Mouse (Mus musculus) hindbrain, embryonic 11.5 days (tissue): ENCODE data around the gene Pink1. TPM values are rescaled to one million over a fixed set of nuclear protein-coding genes. Genes with fewer than 3 reads are reported as not detected.
A peak's percentile ranks its signal among the peaks of the same experiment; 100 is the strongest.

Source experiments
- ATAC-seq: fragments of 200-750 bp; cut with Nextera tagmentation; 2 replicates; pipeline ENCODE4 v1.8.0; 2017; ENCODE audit warnings: mild to moderate bottlenecking, moderate TSS enrichment, moderate library complexity; ENCODE audit not compliant: low FRiP score
- DNase-seq: peaks from one replicate; pipeline ENCODE4 v3.0.0-alpha.2; 2015; ENCODE audit warnings: low spot score
- H3K27ac ChIP-seq: fragments of 300-500 bp; sonication (generic); 2 replicates; pipeline ENCODE4 v1.5.1; 2014; ENCODE audit warnings: mild to moderate bottlenecking, low read depth, low read length
- H3K27me3 ChIP-seq: fragments of 300-500 bp; sonication (generic); 2 replicates; pipeline ENCODE4 v1.6.1; 2014; ENCODE audit warnings: mild to moderate bottlenecking, low read length, moderate library complexity, mixed read lengths; ENCODE audit not compliant: control insufficient read depth, insufficient read depth
- H3K36me3 ChIP-seq: fragments of 300-500 bp; sonication (generic); 2 replicates; pipeline ENCODE4 v1.6.1; 2014; ENCODE audit warnings: mild to moderate bottlenecking, low read length, moderate library complexity, mixed read lengths; ENCODE audit not compliant: control insufficient read depth, insufficient read depth
- H3K4me1 ChIP-seq: fragments of 300-500 bp; sonication (generic); replicated peaks from 2 replicates; pipeline ENCODE4 v1.6.1; 2014; ENCODE audit warnings: low read length, mixed read lengths; ENCODE audit not compliant: control insufficient read depth, insufficient read depth
- H3K4me2 ChIP-seq: fragments of 300-500 bp; sonication (generic); replicated peaks from 2 replicates; pipeline ENCODE4 v1.6.1; 2014; ENCODE audit warnings: mild to moderate bottlenecking, low read depth, low read length
- H3K4me3 ChIP-seq: fragments of 300-500 bp; sonication (generic); 2 replicates; pipeline ENCODE4 v1.5.1; 2014; ENCODE audit warnings: low read depth, low read length
- H3K9ac ChIP-seq: fragments of 300-500 bp; sonication (generic); 2 replicates; pipeline ENCODE4 v1.6.1; 2014; ENCODE audit warnings: low read depth, low read length
- H3K9me3 ChIP-seq: fragments of 300-500 bp; sonication (generic); 2 replicates; pipeline ENCODE4 v1.6.1; 2016; ENCODE audit warnings: low read length; ENCODE audit not compliant: control insufficient read depth
- WGBS: fragments of 180-500 bp; shearing (Covaris S2); extraction: QIAGEN DNeasy Blood & Tissue Kit; methylation state at CpG from one replicate; pipeline ENCODE4 v1.1.7; 2014; 5-methylcytosine and 5-hydroxymethylcytosine counted together
- polyA plus RNA-seq: library from polyadenylated mRNA; unstranded; fragments of >200 nt; fragmentation: Nextera tagmentation; extraction: Ambion mirVana; gene quantifications from 2 replicates; pipeline ENCODE4 v1.2.1, GENCODE M21; 2014

Gene Pink1
- 19.9 and 24.5 TPM in 2 replicates for polyA plus RNA-seq

GRCm38 (mm10) chr4:138326077-138326695 is at the start of gene Pink1:
Gene Pink1, minus strand, starts transcription at chr4:138326307.
- Histone ChIP-seq H3K4me2 (peak within 1 kb of the TSS; percentile 61), H3K36me3 (no peaks in the 10 kb centered on the region), H3K27me3 (no peaks in the 10 kb centered on the region; the same call in 1 of the 2 replicates), H3K9ac (peak within 1 kb of the TSS; percentile 80), H3K27ac (peak within 1 kb of the TSS; percentile 97), H3K4me1 (0 out of 2 replicates have a peak, but pooled peaks cover 3% of the 10 kb centered on the region), H3K4me3 (peak within 1 kb of the TSS; percentile 90), H3K9me3 (no peaks in the 10 kb centered on the region)
- peak; percentile 74 for ATAC-seq
- WGBS: 5% methylated on average over 41 of the region's 41 CpGs
- peak; percentile 91 for DNase-seq

- H3K27me3 ChIP-seq: no peaks in the 10 kb centered on the region
- no peak overlapping the region for H3K4me3 ChIP-seq
- no peak for ATAC-seq
- no peak for DNase-seq
- H3K4me2 ChIP-seq: no peak overlapping the region
- H3K4me1 ChIP-seq: 0 out of 2 replicates have a peak, but pooled peaks cover 3% of the 10 kb centered on the region
- no peaks in the 10 kb centered on the region for H3K36me3 ChIP-seq
- no peaks in the 10 kb centered on the region for H3K9me3 ChIP-seq
- 91% methylated on average over 3 of the region's 3 CpGs for WGBS
- no peak overlapping the region for H3K9ac ChIP-seq
- H3K27ac ChIP-seq: no peak overlapping the region
These were observed 49.0 kb upstream of the Pink1 start for GRCm38 (mm10) chr4:138375117-138375516.

- WGBS: 90% methylated on average over 5 of the region's 5 CpGs
- Histone ChIP-seq H3K27ac (no peak overlapping the region), H3K36me3 (no peaks in the 10 kb centered on the region), H3K9ac (no peak overlapping the region), H3K4me2 (no peak overlapping the region), H3K4me3 (no peak overlapping the region), H3K9me3 (no peaks in the 10 kb centered on the region), H3K27me3 (peaks cover 7% of the 10 kb centered on the region), H3K4me1 (no peaks in the 10 kb centered on the region)
- DNase-seq (no peak), ATAC-seq (no peak)
These were observed 44.9 kb upstream of the Pink1 start for GRCm38 (mm10) chr4:138370996-138371516.

- H3K4me2 ChIP-seq: no peak overlapping the region
- no peaks in the 10 kb centered on the region for H3K4me1 ChIP-seq
- H3K9me3 ChIP-seq: no peaks in the 10 kb centered on the region
- H3K4me3 ChIP-seq: no peak overlapping the region
- H3K9ac ChIP-seq: no peak overlapping the region
- no peaks in the 10 kb centered on the region for H3K36me3 ChIP-seq
- ATAC-seq (no peak), DNase-seq (no peak)
- H3K27ac ChIP-seq: no peak overlapping the region
- 85% methylated on average over 12 of the region's 12 CpGs for WGBS
- H3K27me3 ChIP-seq: peaks cover 7% of the 10 kb centered on the region
These were observed 42.6 kb upstream of the Pink1 start for GRCm38 (mm10) chr4:138368498-138369260.

- Histone ChIP-seq H3K4me3 (peak within 1 kb of the TSS; percentile 21), H3K27ac (no peak within 1 kb of the TSS), H3K9ac (peak within 1 kb of the TSS; percentile 37; the same call in 1 of the 2 replicates), H3K9me3 (no peaks in the 10 kb centered on the region), H3K36me3 (no peaks in the 10 kb centered on the region), H3K27me3 (peaks cover 7% of the 10 kb centered on the region), H3K4me2 (peak within 1 kb of the TSS; percentile 45), H3K4me1 (no peaks in the 10 kb centered on the region)
- peak; percentile 65 for DNase-seq
- WGBS: 10% methylated on average over 34 of the region's 34 CpGs
- peak; percentile 60; the same call in 1 of the 2 replicates for ATAC-seq
These were observed 41.8 kb upstream of the Pink1 start, which contains the start of gene Cda for GRCm38 (mm10) chr4:138367641-138368497. Gene Cda, minus strand, starts transcription at chr4:138367992.

- H3K9me3 ChIP-seq: no peaks in the 10 kb centered on the region
- no peak overlapping the region for H3K9ac ChIP-seq
- H3K4me2 ChIP-seq: no peak overlapping the region
- peaks cover 7% of the 10 kb centered on the region for H3K27me3 ChIP-seq
- ATAC-seq: no peak
- H3K4me3 ChIP-seq: no peak overlapping the region
- no peaks in the 10 kb centered on the region for H3K4me1 ChIP-seq
- DNase-seq: no peak
- 83% methylated on average over 2 of the region's 2 CpGs for WGBS
- H3K36me3 ChIP-seq: no peaks in the 10 kb centered on the region
- no peak overlapping the region for H3K27ac ChIP-seq
These were observed 40.5 kb upstream of the Pink1 start for GRCm38 (mm10) chr4:138366561-138366960.

GRCm38 (mm10) chr4:138363511-138363910 is 37.4 kb upstream of the Pink1 start:
- H3K27me3 ChIP-seq: peaks cover 5% of the 10 kb centered on the region
- ATAC-seq: no peak
- WGBS: 64% methylated on average over 5 of the region's 5 CpGs

GRCm38 (mm10) chr4:138362883-138363282 is 36.8 kb upstream of the Pink1 start:
- Histone ChIP-seq H3K27me3 (peaks cover 5% of the 10 kb centered on the region), H3K27ac (no peak overlapping the region), H3K36me3 (no peaks in the 10 kb centered on the region), H3K9me3 (no peaks in the 10 kb centered on the region), H3K4me1 (no peaks in the 10 kb centered on the region), H3K4me2 (no peak overlapping the region), H3K4me3 (no peak overlapping the region), H3K9ac (no peak overlapping the region)
- WGBS: 83% methylated on average over 7 of the region's 7 CpGs
- ATAC-seq (no peak), DNase-seq (no peak)

More at GRCm38 (mm10) chr4:138363511-138363910, 37.4 kb upstream of the Pink1 start:
- no peak overlapping the region for H3K4me2 ChIP-seq
- H3K4me3 ChIP-seq: no peak overlapping the region
- H3K9ac ChIP-seq: no peak overlapping the region
- no peak for DNase-seq
- H3K36me3 ChIP-seq: no peaks in the 10 kb centered on the region
- H3K4me1 ChIP-seq: no peaks in the 10 kb centered on the region
- no peaks in the 10 kb centered on the region for H3K9me3 ChIP-seq
- H3K27ac ChIP-seq: no peak overlapping the region
